Mouse (Mus musculus) spleen, adult 2 months (tissue): ENCODE results near the gene Slco3a1.

ENCODE experiments used
- CTCF ChIP-seq: fragments of 200-500 bp; IDR thresholded peaks from 2 replicates; pipeline ENCODE4 v1.5.1; 2011; ENCODE audit warnings: mild to moderate bottlenecking, inconsistent platforms; ENCODE audit not compliant: insufficient read depth, insufficient read length, insufficient replicate concordance; ENCODE audit errors: extremely low read depth
- POLR2A ChIP-seq: fragments of 200-500 bp; IDR thresholded peaks from 2 replicates; pipeline ENCODE4 v1.6.1; 2011; ENCODE audit warnings: low read depth, low read length, inconsistent platforms

- TF ChIP-seq CTCF (no peak), POLR2A (no peak)
Measured at GRCm38 (mm10) chr7:74466886-74467285, 87.7 kb downstream of the Slco3a1 start.
